Mouse (Mus musculus): ENCODE measurements around the gene Pgpep1l.

Pgpep1l gene

GRCm38 (mm10) chr7:68218879-68219278 is 45.2 kb downstream of the Pgpep1l start:
- no peak for DNase-seq (ENCODE audit: inconsistent ontology term)

GRCm38 (mm10) chr7:68215522-68216070 is 48.4 kb downstream of the Pgpep1l start:
- no peak for DNase-seq (ENCODE audit: inconsistent ontology term)

GRCm38 (mm10) chr7:68213842-68214241 is 50.2 kb downstream of the Pgpep1l start:
- no peak for DNase-seq (ENCODE audit: inconsistent ontology term)

- DNase-seq (ENCODE audit: inconsistent ontology term): no peak
These were observed 52.1 kb downstream of the Pgpep1l start for GRCm38 (mm10) chr7:68211883-68212282.

- no peak for DNase-seq (ENCODE audit: inconsistent ontology term)
These were observed 53.6 kb downstream of the Pgpep1l start for GRCm38 (mm10) chr7:68210417-68210816.

- no peak for DNase-seq (ENCODE audit: inconsistent ontology term)
These were observed 55.0 kb downstream of the Pgpep1l start for GRCm38 (mm10) chr7:68209039-68209438.

- no peak for DNase-seq (ENCODE audit: inconsistent ontology term)
These were observed 58.1 kb downstream of the Pgpep1l start for GRCm38 (mm10) chr7:68205776-68206427.

- DNase-seq (ENCODE audit: inconsistent ontology term): no peak
These were observed 64.4 kb downstream of the Pgpep1l start for GRCm38 (mm10) chr7:68199609-68200008.

- no peak for DNase-seq (ENCODE audit: inconsistent ontology term)
These were observed 69.9 kb downstream of the Pgpep1l start for GRCm38 (mm10) chr7:68193958-68194695.

GRCm38 (mm10) chr7:68189691-68190456 is 74.2 kb downstream of the Pgpep1l start:
- DNase-seq (ENCODE audit: inconsistent ontology term): no peak

- DNase-seq (ENCODE audit: inconsistent ontology term): no peak
These were observed 74.8 kb downstream of the Pgpep1l start for GRCm38 (mm10) chr7:68189211-68189610.

Measured in Muller cell, postnatal 12 days (primary cell).